Mouse (Mus musculus): ENCODE results near the gene Cd28.

The Cd28 gene

GRCm38 (mm10) chr1:60716567-60716966 lies at the start of gene Cd28:
Gene Cd28 (plus strand): TSS chr1:60716800.
- DNase-seq: no peak

- peak; percentile 53 for DNase-seq
Observed at GRCm38 (mm10) chr1:60667873-60668616, 48.6 kb upstream of the Cd28 start.

- DNase-seq: no peak
Observed at GRCm38 (mm10) chr1:60669048-60669447, 47.6 kb upstream of the Cd28 start.

GRCm38 (mm10) chr1:60669664-60670063 lies 46.9 kb upstream of the Cd28 start:
- DNase-seq: no peak

GRCm38 (mm10) chr1:60670172-60670571 lies 46.4 kb upstream of the Cd28 start:
- DNase-seq: no peak

GRCm38 (mm10) chr1:60683766-60684165 lies 32.8 kb upstream of the Cd28 start:
- DNase-seq: no peak

- no peak for DNase-seq
Observed at GRCm38 (mm10) chr1:60696115-60696895, 20.3 kb upstream of the Cd28 start.

GRCm38 (mm10) chr1:60702641-60703040 lies 14.0 kb upstream of the Cd28 start:
- no peak for DNase-seq

GRCm38 (mm10) chr1:60713238-60713637 lies 3.4 kb upstream of the Cd28 start:
- DNase-seq: no peak

GRCm38 (mm10) chr1:60715651-60716196 lies 876 bp upstream of the Cd28 start:
- peak; percentile 66 for DNase-seq

- peak; percentile 58 for DNase-seq
Observed at GRCm38 (mm10) chr1:60718580-60718979, 2.0 kb downstream of the Cd28 start.

GRCm38 (mm10) chr1:60723555-60723954 lies 7.0 kb downstream of the Cd28 start:
- DNase-seq: no peak

GRCm38 (mm10) chr1:60731940-60732339 lies 15.3 kb downstream of the Cd28 start:
- peak; percentile 25 for DNase-seq

- DNase-seq: peak; percentile 62
Observed at GRCm38 (mm10) chr1:60735072-60735907, 18.7 kb downstream of the Cd28 start.

- no peak for DNase-seq
Observed at GRCm38 (mm10) chr1:60735908-60736280, 19.3 kb downstream of the Cd28 start.

GRCm38 (mm10) chr1:60744266-60744665 lies 27.7 kb downstream of the Cd28 start:
- no peak for DNase-seq

- peak; percentile 32 for DNase-seq
Observed at GRCm38 (mm10) chr1:60745664-60746063, 29.1 kb downstream of the Cd28 start.

- peak; percentile 8 for DNase-seq
Observed at GRCm38 (mm10) chr1:60746153-60746552, 29.6 kb downstream of the Cd28 start.

GRCm38 (mm10) chr1:60746856-60747255 lies 30.3 kb downstream of the Cd28 start:
- DNase-seq: no peak

- DNase-seq: no peak
Observed at GRCm38 (mm10) chr1:60748286-60748685, 31.7 kb downstream of the Cd28 start.

GRCm38 (mm10) chr1:60748936-60749335 lies 32.3 kb downstream of the Cd28 start:
- DNase-seq: no peak

- DNase-seq: no peak
Observed at GRCm38 (mm10) chr1:60749346-60749840, 32.8 kb downstream of the Cd28 start.
